Mouse (Mus musculus) MN1 (cell line): ENCODE measurements around the gene Timd4.

Source experiments
- DNase-seq: peaks from one replicate; pipeline ENCODE4 v3.0.0-alpha.2; 2016; ENCODE audit warnings: low spot score

The Timd4 gene

DNA sequence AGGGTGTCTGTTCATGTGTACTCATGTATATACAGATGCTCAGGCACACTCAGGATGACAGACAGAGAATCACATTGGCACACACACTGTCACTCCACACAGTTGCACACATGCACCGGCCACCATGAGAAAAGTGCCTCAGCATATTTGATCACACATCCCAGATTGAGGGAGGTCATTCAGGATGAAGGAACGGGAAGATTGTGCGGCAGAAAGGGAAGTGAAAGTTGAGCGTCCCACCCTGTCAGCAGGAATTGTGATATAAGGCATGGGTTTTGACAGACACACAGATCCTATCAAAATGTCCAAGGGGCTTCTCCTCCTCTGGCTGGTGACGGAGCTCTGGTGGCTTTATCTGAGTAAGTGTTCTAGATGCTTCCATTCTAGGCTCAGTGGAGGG is at the start of gene Timd4:
Timd4 (plus strand) TSS at position 290 of the 400 bp plus-strand sequence.
- no peak for DNase-seq

DNA sequence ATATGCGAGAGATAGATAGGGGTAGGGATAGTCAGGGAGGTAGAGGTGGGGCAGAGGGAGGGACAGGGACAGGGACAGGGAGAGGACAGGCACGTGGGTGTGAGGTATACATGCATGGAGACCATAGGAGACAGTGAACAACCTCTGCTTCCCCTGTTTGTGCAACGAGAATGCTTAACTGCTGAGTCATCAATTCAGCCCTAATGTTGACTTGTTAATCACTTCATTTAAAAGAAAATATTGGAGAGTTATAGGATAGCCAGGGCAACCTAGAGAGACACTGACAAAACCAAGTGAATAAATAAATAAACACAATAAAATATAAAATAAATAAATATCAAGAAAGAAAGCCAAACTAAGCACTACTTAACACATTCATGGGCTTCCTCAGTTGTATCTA is 33.7 kb upstream of the Timd4 start:
- DNase-seq: no peak

DNA sequence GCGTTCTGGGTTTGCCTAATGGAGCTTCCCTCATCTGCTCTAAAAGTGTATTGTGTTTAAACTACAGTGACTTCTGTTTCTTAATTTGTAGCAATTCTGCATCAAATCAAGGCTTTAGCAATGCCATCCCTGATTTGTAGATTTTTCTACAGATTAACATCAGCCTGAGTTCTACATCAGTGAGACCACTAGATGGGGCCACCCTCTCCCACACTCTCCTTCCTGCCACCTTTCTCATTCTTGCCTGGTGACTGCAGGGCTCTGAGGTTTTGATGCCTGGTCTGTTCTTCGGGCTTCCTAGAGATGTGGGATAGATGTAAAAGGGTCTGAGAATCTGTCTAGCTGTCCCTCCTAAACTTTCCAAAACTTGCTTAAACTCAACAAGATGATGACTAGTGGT is 30.8 kb upstream of the Timd4 start:
- DNase-seq: no peak

DNA sequence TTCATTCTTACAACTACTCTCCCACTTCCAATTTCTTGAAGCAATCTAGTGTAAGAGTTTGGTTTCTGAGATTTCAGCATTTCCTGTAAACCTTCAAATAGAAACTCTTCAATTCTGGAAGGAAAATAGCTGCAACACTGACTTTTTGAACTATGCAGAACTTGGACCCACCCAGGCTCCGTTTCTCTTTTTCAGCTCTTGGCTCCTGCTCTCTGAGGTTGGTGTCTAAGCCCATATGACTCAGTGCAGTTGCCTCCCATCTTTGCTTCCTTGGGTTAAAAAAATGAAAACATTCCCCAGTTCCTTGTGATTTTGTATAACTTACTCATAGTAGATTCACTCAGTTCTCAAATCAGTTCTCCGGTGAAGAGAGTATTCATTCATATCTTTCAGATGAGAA is 6.2 kb upstream of the Timd4 start:
- no peak for DNase-seq

DNA sequence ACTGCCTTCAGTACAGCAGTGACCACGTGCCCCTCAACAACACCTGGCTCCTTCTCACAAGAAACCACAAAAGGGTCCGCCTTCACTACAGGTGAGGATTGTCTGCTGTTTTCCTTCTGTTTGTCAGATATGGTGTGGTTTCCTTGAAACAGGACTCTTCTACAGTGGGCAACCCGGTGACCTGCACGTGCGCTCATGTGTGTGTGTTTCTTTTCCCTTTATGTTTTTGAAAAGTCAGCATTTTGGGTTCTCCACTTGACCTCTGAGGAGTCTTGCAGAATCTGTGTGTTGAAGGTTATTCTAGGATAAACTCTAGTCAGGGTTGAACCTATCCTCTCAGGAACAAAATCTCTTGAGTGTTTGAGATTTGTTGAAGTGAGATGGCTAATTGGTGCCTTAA is 7.1 kb downstream of the Timd4 start:
- DNase-seq: no peak

DNA sequence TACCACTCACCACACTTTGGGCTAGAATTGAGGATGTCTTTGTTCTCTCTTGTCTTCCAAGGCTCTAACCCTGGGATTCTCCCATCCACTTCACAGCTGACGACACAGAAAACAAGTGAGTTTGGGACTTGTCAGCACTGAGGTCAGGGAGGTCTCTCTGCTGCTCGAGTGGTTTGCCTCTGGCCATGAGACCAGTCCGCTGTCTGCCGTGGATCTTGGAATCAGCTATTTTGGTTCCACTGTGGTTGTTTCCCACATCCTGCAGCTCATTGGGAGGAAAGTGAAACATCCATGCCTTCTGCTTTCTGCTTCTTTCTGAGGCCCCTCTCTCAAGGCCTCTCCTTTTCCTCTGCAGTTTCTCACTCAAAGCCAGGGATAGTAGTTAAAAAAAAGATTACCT is 9.3 kb downstream of the Timd4 start:
- DNase-seq: no peak

DNA sequence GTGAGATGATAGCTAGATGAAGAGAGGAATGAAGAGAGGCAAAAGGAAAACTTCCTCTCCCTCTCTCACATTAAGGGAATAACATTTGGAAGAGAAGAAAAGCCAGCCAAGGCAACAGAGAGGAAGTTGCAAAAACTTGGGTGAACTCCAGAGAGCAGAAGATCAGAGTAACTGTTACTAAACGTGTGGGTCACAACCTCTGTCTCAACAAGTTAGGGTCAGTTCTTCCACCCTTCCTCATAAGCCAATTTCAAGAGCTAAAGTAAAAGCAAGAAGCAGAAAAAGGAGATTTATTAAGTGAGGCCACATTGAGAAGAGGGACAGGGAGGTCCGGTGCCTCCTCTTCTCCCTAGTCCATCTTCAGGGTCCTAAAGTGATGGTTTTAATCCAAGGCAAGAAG is 19.7 kb downstream of the Timd4 start:
- no peak for DNase-seq

DNA sequence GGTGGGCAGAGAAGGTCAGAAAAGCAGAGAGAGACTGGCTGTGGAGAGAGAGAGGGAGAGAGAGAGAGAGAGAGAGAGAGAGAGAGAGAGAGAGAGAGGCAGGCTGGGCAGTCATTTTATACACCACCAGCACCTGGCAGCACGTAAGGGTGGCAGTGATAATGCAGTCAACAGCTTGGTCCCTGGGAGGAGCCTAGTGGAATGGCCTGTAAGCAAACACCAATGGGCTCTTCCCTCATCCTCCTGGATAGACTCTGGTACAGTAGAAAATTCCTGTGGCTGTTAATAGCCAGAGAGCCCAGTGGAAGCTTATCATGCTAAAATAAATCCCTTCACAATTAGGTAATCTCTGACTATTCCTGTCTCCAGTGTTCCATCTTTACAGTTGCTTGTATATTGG is 24.5 kb downstream of the Timd4 start:
- DNase-seq: no peak

DNA sequence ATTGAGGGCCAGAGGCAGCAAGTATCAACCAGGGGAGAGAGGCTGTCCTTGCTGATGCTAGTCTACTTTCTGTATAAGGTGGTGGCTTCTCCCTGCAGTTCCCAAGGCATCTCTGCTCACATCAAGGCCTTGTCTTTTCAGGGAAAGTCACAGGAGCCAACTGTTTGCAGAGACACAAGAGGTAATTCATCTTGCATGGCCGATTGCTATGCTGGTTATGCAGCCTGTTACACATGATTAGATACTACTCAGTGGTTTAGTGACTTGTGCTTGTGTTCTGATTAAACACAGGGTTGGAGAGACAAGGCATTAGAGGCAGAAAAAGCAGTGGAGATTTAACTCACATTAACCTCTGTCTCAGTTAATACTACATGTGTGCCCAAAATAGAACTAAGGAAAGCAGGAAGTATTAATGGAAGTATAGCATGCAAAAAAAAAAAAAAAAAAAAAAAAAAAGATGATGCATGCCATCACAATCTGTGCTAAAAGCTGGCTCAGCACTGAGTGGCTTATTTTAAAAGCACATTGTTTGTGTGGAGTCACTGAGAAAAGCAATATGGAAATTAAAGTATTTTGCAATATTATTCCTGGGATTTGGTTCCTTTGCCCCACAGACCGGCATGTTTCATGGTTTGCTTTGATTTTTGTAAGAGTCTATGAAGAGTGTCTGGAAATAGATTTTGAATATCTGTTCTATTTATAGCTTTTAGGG is 31.6 kb downstream of the Timd4 start:
- DNase-seq: no peak

DNA sequence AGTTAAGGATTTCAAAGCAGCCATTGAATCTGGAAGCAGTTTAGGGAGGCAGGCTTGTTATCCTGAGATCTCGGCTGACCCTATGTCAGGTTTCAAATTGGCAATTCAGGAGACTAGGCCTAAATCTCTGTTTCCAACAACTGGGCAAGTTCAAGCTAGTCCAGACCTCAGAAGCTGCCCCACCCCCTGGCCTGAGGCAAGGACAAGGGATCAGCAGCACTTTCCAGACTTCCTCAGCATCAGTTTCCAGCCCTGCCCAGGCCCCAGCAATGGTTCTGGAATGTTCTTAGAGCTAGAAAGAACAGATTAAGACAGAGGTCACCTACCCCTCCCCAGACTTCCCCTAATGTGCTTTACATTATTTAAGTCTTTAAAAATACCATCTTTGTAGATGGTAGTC is 36.1 kb downstream of the Timd4 start:
- no peak for DNase-seq

DNA sequence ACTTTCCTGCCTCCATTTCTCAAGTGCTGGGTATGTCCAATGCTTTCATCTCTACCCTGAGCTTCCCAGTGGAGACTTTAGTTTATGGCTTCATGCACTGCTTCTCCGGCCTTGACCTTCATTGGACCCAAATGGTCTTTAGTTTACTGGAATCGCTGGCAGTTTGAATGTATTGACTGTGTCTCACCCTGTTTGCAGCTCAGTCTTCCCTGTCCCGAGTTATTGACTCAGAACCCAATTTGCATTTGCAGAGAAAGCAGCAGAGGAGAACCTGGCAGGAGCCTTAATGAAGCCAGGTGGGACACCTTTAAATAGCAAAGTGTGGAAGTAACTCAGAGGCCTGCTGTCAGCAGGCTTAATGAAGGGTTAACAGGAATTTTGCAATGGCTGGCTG is 37.2 kb downstream of the Timd4 start:
- no peak for DNase-seq

DNA sequence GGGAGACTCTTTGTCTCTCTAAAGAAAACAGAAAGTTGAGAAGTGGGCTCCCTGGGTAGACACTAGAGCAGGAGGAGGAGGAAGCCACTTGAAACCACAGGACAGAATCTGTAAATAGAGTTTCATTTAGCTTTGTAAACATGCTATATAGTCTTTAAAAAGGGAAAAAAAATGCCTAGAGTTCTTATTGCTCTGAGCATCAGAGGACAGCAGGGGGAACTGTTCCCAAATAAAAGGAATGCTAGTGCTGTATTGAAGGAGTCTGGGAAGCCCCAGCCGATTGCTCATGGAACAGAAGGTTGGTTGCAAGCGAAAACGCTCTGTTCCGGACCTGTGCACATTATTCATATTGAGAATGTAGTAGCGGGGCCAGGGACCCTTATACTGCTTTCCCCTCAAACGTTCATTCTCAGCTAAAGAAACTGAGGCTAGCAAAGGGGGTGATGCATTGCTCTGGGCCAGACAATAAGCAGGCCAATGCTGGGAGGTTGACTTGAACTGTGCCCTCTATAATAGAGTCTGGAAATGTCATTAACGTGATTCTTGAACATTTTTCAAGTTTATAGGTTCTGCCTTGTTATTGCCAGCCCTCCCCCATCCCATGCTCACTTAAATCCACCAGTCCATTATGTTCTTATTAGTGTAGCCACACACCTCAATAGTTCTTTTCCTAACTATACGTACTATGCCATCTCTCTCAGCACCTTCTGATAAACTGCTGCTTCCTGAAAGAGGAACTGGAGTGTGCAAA is 37.8 kb downstream of the Timd4 start:
- DNase-seq: no peak

DNA sequence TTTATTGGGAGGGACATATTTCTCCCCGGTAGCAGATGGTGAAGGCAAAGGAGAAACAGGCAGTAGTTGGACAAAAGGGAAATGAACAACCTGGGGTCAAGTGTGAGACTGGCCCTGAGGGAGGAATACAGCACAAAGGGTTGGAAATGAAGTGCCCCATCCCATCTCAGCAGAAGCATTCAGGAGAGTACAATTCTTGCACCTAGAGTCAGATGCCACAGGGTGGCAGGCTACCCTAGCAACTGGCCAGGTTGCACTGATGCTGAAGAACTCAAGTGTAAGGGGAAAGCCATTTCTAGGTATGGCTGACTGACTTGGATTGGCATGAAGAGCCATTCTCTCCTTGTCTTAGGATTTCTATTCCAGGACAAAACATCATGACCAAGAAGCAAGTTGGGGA is 54.2 kb downstream of the Timd4 start:
- DNase-seq: no peak

DNA sequence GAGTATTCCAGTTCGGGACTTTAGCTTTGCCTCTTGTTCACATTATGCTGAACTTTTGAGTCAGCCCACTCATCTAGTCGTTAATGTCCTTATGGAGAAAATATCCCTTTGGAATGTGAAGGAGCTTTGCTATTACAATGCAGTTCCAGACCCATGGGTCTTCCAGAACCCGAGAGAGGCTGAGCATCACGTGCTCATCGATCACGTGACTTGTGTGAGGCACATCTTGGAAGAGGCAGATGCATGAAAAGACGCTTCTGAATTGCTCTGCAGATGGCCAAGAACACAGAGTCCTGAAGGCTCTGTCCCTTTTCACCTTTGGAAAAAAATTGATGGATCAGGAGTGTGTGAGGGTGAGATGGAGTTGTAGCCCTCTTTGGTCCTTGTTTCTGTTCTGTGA is 58.0 kb downstream of the Timd4 start:
- DNase-seq: no peak

DNA sequence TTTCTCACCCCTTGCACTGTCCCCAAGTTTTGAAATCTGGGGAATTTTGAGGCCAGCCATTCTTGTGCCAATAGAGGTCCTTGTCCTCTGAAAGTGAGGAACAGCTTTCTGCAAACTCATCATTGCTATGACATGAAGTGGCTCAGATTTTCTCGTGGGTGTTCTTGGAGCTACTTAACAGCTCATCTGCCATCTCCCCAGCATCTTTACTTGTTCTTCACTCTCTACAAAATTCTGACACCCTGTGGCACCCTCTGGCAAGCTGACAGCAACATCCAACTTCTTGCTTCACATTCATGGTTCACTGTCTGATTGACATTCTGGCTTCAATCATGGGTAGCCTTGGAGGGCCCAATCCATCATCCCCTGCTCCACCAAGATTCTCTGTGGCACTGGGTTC is 65.2 kb downstream of the Timd4 start:
- no peak for DNase-seq

DNA sequence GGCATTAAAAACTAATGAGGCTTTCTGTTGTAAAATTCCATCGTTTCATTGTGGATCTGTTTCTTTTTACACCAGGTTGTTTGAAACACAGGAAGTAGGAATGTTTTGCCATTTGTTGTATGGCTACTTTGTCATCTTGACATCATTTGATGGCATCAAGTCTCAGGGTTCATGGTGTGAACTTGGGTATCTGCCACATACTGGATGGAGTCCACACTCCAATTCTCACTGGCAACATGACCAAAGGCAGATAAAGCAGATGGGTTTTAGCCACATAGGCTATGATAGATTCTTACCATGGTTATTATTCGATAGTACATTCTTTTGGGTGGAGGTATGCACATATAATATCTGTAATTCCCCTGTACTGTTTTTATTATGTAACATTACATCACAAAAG is 71.9 kb downstream of the Timd4 start:
- DNase-seq: no peak

DNA sequence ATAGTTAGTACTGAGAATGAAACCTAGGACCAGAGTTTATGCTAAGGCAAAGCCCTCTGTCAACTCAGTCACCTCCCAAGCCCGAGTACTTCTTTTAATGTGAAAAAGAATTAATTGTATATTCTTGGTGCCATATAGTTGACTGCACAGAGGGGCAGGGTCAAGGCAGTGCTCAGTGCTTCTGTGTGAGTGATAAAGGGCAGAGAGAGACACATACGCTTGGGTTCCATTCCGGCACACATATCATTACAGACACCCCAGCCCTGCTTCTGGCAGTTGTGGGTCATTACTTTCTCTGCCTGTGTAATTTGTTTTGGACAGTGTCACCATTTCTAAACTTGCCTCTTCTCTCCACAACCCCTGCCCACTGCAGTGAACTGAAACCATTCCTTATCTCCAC is 78.5 kb downstream of the Timd4 start:
- DNase-seq: no peak
